Mouse (Mus musculus): Measurements from ENCODE around the gene 9130409I23Rik. TPM values are rescaled to one million over a fixed set of nuclear protein-coding genes. Genes with fewer than 3 reads are reported as not detected.

The 9130409I23Rik gene
- not detected for total RNA-seq (2022)

- DNase-seq (ENCODE audit: low spot score in 2 of 2): no peak
Measured at GRCm38 (mm10) chr1:181050937-181051336, at the start of gene 9130409I23Rik. TSS of gene 9130409I23Rik (plus strand) at chr1:181051237.

- no peak for DNase-seq (ENCODE audit: low spot score in 2 of 2)
Measured at GRCm38 (mm10) chr1:181001621-181002020, 49.4 kb upstream of the 9130409I23Rik start.

DNA sequence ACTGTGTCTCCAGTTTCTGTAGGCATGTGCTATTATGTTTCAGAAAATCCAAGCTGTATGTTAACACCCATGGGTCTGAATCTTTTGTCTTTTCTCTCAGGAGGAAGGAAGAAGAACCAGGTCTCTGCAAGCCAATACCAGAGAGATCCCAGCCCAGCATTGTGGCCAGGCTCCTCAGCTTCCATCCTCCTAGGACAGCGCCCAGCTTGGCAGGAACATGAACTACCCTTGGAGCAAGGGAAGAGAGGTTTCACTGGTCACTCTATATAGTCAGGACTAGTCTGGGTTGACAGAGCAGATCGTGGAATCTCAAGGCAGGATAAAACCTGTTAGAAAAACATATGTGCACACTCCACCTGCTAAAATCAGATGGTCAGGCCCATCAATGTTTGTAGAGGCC lies 47.2 kb upstream of the 9130409I23Rik start:
- DNase-seq (ENCODE audit: low spot score in 2 of 2): no peak

- no peak for DNase-seq (ENCODE audit: low spot score in 2 of 2)
Measured at GRCm38 (mm10) chr1:181005331-181005730, 45.7 kb upstream of the 9130409I23Rik start.

DNA sequence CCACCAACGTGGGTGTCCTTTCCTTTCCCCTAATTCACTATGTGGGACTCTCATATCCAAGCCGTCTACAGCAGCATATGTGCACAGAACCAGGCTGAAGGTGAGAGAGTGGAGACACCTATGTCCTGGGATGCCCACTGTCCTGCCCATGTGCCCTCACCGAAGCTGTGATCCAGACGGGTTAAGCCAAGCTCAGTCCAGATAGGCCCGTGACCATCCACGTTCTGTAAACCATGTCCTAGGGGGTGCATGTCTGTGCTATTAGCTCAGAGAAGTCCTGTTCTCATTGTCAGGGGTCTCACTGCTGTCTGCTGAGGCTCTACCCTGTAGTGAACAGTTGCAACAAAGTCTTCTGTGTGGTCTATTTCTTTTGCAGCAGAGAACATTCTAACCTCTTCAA lies 43.2 kb upstream of the 9130409I23Rik start:
- DNase-seq (ENCODE audit: low spot score in 2 of 2): no peak

- DNase-seq (ENCODE audit: low spot score in 2 of 2): no peak
Measured at GRCm38 (mm10) chr1:181008266-181008665, 42.8 kb upstream of the 9130409I23Rik start.

GRCm38 (mm10) chr1:181009011-181009590 lies 41.9 kb upstream of the 9130409I23Rik start:
- no peak for DNase-seq (ENCODE audit: low spot score in 2 of 2)

GRCm38 (mm10) chr1:181009754-181010153 lies 41.3 kb upstream of the 9130409I23Rik start:
- DNase-seq (ENCODE audit: low spot score in 2 of 2): no peak

DNA sequence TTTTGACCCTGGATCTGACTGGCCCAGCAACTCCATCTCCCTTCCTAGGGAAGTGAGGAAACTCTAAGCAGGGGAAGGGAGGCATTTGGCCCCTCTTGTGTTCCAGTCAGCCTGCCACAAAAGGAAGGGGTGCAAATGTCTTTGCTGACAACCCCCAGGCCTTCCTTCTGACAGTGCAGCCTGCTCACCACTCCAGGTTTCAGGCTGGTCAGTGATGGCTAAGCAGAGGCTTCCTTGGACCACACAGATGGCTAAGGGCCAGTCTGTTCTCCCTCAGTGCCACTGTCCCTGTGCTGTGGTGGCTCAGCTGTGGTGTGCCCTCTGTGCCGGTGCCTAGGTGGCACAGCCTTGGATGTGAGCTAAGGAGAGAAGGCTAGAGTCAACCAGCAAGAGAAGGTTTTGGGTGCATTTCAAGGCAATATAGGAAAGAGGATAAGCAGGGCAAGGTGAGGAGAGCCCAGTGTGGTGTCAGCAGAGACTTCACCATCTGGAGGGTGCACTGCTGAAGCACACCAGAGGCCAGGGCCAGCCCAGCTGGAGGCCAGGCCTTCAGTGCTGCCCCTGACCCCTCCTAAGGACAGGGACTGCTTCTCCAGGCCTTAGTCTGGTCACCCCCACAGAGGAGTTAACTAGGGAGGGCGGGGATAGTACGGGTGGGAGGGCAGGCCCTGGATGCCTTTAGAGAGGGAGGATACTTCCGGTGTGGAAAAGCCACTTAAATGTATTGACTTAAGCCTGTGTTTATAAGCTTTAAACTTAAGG lies 40.7 kb upstream of the 9130409I23Rik start:
- no peak for DNase-seq (ENCODE audit: low spot score in 2 of 2)

- no peak for DNase-seq (ENCODE audit: low spot score in 2 of 2)
Measured at GRCm38 (mm10) chr1:181011601-181012000, 39.4 kb upstream of the 9130409I23Rik start.

DNA sequence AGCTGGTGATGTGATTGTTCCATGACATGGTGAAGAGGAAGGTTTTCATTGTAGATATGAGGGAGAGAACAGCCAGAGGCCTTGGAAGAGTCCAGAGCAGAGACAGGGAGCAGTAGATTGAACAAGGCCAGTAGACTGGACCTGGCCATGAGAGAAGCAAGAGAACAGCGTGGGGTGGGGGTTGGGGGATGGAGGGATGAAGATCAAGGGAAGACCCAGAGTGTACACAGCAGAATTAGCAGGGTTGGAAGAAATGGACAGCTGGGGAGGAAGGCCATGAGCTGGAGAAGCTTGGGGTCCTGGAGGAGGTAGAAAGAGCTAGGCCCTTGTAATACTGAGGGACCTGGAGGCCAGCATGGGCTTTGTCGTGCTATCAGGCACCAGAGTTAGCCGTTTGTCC lies 38.6 kb upstream of the 9130409I23Rik start:
- no peak for DNase-seq (ENCODE audit: low spot score in 2 of 2)

- DNase-seq (ENCODE audit: low spot score in 2 of 2): no peak
Measured at GRCm38 (mm10) chr1:181013446-181013845, 37.6 kb upstream of the 9130409I23Rik start.

DNA sequence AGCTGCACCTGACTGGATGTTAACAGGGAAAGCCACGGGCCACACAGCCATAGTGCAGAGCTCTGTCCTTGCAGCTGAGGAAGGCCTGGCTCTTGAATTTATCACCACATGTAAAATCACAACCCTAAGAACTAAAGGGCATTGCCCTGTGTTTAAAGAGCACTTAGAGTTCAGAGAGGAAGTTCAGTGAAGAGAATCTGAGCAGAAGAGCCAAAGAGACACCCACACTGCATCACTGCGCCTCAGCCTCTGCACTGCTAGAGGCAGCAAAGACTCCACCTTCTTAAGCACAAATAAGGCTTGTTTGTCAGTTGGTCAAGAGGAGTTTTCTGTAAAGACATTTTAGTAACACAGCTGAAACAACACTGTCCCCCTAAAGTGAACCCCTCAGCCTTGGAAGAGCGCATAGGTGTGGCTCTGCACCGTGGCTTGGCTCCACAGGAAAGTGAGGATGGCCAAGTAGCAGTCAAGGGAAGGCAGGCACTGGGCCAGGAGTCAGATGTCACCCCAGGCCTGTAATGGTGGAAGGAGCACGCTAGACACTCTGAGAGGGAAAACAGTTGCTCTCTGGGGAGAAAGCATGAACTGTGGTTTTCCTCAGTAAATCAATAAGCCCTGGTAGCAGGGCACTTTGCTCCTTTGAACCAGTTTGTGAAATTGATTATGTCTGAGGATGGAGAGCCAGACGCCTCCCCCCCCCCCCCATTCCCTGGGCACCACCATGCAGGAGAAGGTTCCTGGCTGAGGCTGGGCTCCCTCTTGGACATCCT lies 36.1 kb upstream of the 9130409I23Rik start:
- DNase-seq (ENCODE audit: low spot score in 2 of 2): no peak

GRCm38 (mm10) chr1:181015558-181015957 lies 35.5 kb upstream of the 9130409I23Rik start:
- no peak for DNase-seq (ENCODE audit: low spot score in 2 of 2)

DNA sequence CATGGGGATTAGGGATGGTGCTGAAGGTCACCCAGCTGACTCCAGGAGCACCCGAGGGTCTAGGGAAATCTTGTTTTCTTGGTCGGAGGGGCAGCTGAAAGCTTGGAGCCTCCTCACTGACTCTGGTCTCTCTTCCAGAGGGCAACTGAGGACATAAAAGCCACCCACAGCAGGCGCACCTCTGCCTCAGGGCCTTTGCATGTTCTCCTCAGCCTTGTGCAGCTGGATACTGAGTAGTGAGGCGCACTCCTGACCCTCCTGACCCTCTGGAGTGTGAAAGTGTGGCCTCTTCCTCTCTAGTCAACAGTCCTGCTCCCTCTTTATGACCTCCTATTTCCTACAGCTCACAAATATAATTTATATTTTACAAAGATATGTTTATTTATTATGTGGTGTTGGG lies 35.0 kb upstream of the 9130409I23Rik start:
- no peak for DNase-seq (ENCODE audit: low spot score in 2 of 2)

DNA sequence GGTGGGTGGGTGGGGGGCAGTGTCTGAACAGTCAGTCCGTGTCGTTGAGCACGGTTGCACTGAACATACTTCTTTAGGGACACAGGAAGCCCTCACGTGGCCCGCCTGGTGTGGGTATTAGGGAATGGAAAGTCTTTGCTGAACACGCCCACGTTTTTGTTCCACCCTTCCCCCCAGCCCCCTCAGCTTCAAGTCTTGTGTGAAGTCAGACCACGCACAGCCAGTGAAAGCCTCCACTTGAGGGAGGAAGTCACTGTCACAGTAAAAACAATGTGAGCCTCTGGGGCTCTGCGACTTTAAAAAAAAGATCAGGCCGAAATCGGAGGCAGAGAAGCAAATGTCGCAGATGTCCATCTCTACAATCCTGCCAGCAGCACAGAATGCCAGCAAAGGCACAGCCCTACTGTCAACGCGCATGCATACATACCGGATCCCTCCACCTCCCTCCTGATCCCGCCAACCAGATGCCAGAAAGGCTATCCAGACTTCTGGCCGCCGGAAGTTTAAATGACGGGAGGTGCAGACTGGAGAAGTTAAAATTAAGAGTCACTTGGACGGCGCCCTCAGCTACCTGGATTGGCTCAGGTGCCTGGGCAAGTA lies 34.4 kb upstream of the 9130409I23Rik start:
- peak; percentile 39 to 75 for DNase-seq (ENCODE audit: low spot score in 2 of 2)

- peak; percentile 56 for DNase-seq (ENCODE audit: low spot score in 2 of 2)
Measured at GRCm38 (mm10) chr1:181017212-181017711, 33.8 kb upstream of the 9130409I23Rik start.

- no peak for DNase-seq (ENCODE audit: low spot score in 2 of 2)
Measured at GRCm38 (mm10) chr1:181017890-181018420, 33.1 kb upstream of the 9130409I23Rik start.

DNA sequence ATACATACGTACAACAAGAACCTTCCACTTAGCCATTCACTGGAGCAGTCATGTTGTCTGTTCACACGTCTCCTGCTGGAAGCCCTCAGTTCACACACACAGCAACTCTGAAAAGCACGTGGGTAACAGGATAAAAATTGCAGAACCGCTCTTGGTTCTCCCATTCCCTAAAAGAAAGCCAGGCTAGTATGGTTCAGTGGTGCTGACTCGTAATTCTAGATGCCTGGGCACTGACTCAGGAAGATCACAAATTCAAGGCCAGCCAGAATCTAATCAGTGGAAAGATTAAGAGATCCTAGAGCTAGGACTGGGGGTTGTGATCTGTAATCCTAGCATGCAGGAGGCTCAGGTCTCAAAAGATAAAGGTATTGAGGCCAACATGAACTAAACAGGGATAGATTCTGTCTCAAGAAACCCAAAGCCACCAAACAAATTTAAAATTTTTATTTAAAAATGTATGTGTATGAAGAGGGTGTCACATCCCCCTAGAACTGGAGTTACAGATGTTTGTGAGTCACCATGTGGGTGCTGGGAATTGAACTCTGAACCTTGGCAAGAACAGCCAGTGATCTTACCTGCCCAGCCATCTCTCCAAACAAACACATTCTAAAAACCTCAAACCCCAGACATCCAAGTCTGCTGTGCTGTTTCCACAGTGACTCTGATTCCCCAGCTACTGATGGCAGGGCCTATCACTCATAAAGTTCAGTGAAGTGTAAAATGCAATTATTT lies 30.1 kb upstream of the 9130409I23Rik start, which contains the start of gene Ephx1:
Ephx1 (minus strand) TSS at position 149 of the 732 bp plus-strand sequence.
- DNase-seq (ENCODE audit: low spot score in 2 of 2): no peak

GRCm38 (mm10) chr1:181021488-181021865 lies 29.6 kb upstream of the 9130409I23Rik start:
- no peak for DNase-seq (ENCODE audit: low spot score in 2 of 2)

DNA sequence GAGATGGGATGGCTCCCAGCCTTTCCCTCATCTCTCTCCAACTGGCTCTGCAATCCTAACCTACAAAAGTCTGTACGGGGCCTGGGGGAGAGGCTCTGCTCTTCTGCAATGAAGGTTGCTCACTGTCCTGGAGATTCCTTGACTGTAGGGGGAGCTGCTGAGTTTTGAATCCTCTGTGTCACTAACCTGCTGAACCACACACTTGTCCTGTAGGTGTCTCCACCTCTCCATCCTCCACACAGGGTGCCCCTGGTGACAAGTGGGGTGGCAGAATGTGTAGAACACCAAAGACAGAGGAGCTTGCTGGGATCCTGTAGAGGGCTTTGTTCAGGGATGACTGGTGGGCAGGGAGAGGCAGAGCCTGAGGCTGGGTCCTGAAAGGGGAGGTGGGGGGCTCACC lies 28.8 kb upstream of the 9130409I23Rik start:
- peak in 1 of 2 experiments; percentile 30 for DNase-seq (ENCODE audit: low spot score in 2 of 2)
